Mouse (Mus musculus) adrenal gland, postnatal 36 days (tissue): Measurements from ENCODE around the gene Nrg3. TPM values are rescaled to one million over a fixed set of nuclear protein-coding genes. Genes with fewer than 3 reads are reported as not detected.

Experiments used
- microRNA-seq: library from miRNA; unstranded; fragments of <30 nt; microRNA quantifications from one replicate; pipeline ENCODE4 v1.2.0, GENCODE M21; 2021
- total RNA-seq, 2 experiments: library from RNA; stranded (reverse); gene quantifications; 2 replicates each; pipeline ENCODE4 v1.2.3; 2021

Gene Nrg3
- total RNA-seq, 2 experiments from 2014 or later: 2.5 to 3.3 TPM

Small RNA genes within 50 kb of the gene (microRNA-seq; reads per million reads assigned to microRNA genes)
- gene Gm27332: not detected
